Mouse (Mus musculus) lung, postnatal 10 days (tissue): Measurements from ENCODE around the gene Cltrn.

Experiments
- DNase-seq: peaks from one replicate; pipeline ENCODE4 v3.0.0; 2021

Gene Cltrn

DNA sequence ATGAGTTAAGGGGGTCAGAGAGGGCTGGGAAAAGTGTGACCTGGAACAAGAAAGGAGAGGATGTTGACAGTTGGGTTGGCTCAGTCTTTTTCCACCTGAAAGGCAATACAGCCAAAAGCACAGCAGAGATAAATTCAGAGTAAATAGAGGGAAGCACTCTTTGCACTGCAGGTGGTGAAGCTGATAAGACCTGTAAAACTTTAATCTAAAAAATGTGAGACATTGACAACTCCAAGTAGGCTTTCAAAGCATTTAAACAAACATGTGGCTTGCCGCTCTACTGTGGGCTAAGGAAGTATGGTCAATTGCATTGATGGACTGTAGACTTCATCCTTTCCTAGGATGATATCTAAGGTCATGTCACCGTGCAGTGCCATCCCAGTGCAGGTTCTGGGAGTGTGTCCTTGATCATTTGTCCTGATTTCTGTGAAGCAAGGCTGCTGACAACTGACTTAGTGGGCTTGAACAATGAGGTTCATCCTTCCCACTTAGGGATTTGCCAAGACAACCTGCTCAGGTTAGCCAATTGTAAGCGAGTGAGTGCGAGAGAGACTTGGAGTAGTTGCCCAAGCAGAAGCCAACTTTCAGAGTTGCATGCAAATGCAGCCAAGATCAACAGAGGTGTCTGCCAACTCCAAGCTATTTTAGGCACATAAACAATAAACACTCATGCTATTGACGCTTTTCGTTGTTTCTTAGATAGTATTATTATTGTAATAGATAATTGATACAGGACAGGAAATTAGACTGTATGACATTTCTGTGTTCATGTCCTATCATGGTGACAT, 57.0 kb downstream of the Cltrn start:
- DNase-seq: peak; percentile 3

DNA sequence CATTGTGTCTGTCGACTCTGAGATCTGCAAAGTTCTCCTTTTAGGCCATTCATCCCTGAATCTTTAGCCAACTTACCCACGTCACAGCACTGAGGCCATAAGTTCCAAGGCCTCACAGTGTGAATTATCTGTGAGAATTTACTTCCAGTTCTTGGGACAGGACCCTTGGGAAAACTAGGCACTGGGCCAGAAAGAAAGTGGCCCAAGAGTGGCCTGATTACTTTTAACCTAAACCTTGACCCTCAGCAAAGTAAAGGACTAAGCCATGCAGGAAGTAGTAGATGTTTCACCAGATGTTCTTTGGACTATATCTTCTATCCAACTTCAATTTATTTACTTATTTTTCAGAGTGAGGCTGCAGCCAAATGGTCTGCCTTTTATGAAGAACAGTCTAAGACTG, 64.1 kb downstream of the Cltrn start:
- DNase-seq: no peak

DNA sequence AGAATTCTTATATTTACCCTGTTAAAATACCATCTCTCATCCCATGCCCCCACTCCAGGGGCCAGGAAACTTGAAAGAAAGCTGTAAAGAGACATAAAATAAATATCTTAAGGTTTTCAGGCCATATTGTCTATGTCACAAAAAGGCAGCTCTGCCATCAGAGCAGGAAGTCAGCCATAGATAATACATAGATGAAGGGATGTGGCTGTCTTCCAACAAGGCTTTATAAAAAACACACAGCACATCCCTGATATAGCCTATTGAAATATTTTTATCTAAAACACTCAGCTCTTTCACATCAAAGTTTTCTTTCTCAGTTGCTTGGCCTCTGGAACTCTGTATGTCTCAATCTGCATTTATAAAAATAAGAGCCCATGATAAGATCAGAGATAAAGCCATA, 65.0 kb downstream of the Cltrn start:
- no peak for DNase-seq

DNA sequence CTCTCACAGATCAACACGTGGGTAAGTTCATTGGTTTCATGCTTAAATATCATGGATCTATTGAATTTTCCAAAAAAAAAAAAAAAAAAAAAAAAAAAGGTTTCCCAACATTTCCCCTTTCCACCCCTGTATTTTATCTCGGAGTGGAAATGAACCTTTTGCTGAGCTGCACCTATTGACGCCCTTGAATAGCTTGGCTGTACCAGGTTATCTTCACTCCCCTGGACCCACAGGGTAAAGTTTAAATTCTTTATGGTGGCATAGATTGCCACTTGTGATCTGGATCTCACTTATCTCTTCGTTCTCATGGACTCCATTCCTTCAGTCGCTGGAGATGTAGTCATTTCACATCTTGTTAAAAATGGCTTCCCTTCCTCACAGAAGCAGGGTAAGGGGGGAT, 66.0 kb downstream of the Cltrn start:
- no peak for DNase-seq

- no peak for DNase-seq
Measured at GRCm38 (mm10) chrX:164164681-164165080, 76.1 kb downstream of the Cltrn start.
